Mouse (Mus musculus) testis, postnatal 14 days (tissue): Measurements from ENCODE around the gene Rab1b.

ENCODE experiments used
- DNase-seq: peaks from one replicate; pipeline ENCODE4 v3.0.0; 2021; ENCODE audit warnings: low spot score

Rab1b gene

DNA sequence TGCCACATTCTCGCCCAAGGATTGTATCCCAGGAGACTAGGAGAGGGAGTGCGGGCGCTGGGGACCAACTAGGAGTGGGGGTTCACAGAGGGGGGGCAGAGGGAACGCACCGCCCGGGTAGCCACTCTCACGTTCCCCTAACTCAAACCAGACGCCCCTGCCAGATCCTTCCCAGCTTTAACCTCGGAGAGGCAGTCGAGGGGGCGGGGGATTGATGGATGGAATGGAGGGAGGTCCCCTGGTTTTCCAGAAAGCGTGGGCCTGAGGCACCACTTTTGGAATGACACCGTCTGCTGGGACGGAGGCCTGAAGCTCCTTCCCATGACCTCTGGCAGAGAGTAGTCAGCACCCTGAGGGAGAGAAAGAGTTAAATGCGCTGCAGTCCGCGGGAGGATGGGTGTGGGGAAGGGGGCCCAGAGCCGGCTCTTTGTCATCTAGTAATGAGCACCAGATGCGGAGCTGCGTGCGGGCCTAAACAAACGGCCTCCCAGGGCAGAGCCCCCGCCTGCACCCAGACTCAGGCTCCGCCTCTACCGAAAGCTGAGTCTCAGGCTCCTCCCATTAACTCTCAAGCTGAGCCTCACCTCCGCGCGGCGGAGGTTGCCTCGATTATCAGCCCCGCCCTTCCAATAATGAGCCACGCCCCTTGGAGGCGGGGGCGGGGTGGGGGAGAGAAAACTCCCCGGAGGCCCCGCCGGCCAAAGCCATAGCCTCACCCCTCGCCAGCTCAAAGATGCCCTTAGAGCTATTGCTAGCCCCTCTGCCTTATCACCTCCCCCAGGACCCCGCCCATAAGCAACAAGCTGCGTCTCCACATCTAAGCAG lies 35.1 kb downstream of the Rab1b start:
- peak; percentile 82 for DNase-seq

DNA sequence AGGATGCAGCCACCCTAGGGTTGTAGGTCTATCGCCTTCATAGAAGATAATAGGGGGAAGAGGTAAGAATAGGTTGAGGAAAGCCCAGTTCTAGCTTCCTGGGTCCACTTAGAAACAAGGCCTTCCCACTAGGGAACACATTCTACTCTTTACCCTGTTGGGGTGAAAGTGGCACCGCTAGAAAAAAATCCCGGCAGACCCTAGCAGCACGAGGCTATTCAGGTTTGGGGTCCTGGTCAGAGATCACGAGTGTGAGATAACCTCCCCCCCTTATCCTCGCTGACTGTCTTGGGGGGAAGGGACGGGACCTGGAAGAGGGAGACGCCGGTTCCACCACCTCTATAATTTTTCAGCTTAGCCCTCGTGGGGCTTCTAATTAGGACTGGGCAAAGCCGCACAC lies 35.8 kb downstream of the Rab1b start:
- DNase-seq: no peak

DNA sequence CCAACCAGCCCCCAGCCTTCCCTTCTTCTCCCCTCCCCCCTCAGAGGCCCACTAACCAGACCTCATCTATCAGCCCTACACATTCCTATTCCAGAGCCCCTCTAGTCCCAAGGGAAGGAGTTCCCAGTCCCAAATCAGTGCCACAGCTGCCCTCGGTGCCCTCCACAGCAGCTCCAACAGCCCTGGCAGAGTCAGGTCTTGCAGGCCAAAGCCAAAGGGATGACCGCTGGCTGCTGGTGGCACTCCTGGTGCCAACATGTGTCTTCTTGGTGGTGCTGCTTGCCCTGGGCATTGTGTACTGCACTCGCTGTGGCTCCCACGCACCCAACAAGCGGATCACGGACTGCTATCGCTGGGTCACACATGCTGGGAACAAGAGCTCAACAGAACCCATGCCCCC lies 36.9 kb downstream of the Rab1b start:
- no peak for DNase-seq

DNA sequence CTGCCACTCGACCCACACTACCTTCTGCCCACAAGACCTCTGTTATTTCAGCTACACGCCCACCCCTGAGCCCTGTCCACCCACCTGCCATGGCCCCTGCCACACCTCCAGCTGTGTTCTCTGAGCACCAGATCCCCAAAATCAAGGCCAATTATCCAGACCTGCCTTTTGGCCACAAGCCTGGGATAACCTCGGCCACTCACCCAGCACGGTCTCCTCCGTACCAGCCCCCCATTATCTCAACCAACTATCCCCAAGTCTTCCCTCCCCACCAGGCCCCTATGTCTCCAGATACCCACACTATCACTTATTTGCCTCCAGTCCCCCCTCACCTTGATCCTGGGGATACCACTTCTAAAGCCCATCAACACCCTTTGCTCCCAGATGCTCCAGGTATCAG lies 37.4 kb downstream of the Rab1b start:
- DNase-seq: no peak

DNA sequence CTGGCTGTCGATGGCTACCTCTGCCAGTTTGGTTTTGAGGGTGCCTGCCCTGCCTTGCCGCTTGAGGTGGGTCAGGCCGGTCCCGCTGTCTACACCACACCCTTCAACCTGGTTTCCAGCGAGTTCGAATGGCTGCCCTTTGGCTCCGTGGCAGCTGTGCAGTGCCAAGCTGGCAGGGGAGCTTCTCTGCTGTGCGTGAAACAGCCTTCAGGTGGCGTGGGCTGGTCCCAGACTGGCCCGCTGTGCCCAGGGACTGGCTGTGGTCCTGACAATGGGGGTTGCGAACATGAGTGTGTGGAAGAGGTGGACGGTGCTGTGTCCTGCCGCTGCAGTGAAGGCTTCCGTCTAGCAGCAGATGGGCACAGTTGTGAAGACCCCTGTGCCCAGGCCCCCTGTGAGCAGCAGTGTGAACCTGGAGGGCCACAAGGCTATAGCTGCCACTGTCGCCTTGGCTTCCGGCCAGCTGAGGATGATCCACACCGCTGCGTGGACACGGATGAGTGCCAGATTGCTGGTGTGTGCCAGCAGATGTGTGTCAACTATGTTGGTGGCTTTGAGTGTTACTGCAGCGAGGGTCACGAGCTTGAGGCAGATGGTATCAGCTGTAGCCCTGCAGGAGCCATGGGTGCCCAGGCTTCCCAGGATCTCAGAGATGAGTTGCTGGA lies 38.2 kb downstream of the Rab1b start:
- DNase-seq: no peak

DNA sequence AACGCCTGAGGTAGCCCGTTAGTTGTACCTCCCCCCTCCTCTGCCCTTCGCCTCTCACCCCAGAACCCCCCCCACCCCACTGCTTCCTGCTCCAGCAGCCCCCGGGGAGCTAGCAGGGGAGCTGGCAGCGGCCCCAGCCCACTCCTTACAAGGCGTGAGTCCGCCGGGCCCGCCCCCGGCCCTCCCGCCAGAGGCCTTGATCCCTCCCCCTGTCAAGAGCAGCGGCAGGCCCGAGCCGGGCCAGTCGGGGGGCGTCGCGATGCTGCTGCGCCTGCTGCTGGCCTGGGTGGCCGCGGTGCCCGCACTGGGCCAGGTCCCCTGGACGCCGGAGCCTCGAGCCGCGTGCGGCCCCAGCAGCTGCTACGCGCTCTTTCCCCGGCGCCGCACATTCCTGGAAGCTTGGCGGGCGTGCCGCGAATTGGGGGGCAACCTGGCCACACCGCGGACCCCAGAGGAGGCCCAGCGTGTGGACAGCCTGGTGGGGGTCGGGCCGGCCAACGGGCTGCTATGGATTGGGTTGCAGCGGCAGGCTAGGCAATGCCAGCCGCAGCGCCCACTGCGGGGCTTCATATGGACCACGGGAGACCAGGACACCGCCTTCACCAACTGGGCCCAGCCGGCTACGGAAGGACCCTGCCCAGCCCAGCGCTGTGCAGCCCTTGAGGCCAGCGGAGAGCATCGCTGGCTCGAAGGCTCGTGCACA lies 38.9 kb downstream of the Rab1b start, which contains the start of gene Cd248:
TSS of gene Cd248 (plus strand) at position 212 of the 703 bp plus-strand sequence.
- DNase-seq: peak; percentile 71

DNA sequence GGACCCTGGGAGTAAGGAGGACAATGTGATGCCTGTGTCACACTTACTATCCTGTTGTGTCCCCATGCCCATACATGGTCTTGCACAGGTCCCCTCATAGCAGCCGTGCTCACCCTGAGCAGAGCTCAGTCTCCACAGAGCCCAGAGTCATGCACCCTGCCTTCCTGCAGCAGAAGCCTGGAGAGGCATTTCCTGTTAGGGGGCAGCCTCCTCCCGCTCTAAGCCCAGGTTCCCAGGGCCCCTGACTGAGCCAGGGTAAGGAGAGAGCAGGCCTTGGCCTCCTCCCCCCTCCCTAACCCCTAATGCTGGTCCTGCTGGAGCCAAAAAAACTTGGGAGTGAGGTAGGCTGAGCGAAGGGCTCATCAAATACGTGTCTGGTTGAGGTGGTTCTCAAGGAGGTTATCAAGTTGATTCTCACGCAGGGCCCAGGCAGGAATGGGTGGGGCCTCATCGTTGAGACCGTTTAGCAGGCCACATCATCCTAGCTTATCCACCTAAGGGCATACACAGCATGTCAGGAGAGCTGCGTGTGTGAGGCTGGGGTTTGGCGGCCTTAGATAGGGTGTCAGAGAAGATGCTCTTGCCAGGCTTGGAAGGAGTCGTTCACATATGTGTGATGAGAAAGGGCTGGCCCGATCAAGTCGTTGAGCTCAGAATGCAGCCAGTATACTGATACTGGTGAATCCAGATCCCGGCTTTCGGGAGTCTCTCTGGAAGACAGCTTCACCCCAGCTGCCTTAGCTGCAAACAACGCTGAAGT lies 39.7 kb downstream of the Rab1b start:
- no peak for DNase-seq

DNA sequence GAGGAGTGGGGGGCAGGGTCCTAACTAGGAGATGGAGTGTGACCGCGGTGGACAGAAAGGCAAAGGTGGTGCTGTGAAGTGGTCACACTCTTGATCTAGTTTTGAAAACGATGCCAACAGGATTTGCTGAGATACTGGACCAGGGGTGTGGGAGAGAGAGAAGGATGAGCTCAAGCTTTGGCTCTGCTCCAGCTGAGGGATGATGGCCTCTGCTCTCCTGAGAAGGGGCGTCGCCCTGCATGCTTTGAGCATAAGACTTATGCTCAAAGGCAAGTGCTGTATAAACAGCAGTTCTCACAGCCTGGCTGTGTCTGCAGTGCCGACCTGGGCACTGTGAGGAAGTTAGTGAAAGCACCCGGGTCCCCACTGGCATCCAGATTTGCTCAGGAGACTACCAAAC lies 41.8 kb downstream of the Rab1b start:
- DNase-seq: no peak

DNA sequence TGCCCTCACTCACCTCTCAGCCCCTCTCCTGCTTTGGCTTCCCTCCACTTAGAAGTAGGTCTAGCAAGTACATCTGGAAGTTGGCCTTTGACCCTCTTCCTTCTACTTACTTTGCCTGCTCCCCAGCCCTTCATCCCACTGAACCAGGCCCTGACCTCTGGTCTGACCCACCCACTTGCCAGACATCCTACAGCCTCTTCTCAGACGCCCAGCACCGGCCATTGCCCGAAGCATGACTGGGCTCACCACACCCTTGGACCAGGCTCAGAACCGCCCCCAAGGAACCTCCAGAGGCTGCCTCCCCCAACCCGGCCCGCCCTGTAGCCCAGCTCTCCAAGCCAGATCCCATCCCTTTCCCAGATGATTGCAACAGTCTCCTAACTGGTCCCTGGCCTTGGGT lies 44.4 kb downstream of the Rab1b start:
- DNase-seq: no peak

DNA sequence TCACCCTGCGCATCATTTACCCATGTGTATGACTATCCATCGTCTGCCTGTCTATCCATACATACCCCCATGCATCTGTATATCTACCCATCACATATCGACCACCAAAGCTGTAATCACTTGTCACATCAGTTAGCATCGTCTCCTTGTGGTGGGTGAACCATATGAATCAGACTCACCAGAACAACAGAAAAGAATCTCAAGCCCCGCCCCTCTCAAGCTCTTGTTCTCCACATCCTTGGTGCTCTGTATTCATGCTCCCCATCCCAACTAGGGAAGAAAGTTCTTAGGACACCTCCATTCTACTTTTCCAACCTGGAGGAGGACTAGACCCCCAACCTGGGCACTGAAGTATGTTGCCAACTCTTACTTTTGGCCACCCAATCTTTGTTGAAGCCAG lies 44.8 kb downstream of the Rab1b start:
- DNase-seq: no peak

DNA sequence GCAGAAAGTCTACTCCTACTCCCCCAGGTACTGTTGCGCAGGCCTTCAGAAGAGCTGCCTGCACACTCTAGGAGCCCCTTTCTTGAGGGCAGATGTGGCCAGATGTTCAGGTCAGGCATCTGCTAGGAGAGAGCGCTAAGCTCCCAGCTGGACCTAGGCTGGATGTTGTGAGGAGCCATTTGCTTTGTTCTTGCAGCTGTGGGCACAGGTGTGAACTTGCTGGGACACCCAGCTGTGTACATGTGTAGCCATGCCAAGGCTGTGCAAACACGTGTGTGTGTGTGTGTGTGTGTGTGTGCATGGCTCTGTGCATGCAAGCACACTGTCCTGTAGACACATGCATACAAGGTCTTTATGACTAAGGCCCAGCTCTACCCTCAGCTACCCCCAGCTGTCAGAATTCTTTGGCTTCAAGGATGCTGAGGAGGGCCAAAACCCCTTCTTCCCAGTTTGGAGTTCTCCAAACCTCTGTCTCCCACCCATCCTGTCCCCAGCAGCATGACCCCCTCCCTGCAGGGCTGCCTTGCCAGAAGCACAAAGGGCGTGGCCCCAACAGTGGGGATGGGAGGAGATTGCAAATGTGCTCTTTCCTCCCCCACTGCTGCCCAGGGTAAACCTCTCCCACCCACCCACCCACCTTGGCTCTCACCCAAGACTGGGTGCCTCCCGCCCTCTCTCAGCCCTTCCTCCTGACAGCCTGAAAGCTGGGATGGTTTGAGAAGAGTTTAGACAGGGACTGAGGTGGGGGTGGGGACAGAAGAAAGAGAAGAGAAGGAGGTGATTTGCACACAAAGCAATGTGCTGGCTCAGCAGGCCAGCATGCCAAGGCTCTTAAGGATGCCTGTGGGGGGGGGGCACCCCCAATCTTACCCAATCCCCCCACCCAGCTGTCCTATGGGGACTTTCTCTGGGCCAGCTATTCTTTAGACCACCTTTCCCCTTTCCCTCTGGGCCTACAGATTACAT lies 46.2 kb downstream of the Rab1b start:
- DNase-seq: no peak

DNA sequence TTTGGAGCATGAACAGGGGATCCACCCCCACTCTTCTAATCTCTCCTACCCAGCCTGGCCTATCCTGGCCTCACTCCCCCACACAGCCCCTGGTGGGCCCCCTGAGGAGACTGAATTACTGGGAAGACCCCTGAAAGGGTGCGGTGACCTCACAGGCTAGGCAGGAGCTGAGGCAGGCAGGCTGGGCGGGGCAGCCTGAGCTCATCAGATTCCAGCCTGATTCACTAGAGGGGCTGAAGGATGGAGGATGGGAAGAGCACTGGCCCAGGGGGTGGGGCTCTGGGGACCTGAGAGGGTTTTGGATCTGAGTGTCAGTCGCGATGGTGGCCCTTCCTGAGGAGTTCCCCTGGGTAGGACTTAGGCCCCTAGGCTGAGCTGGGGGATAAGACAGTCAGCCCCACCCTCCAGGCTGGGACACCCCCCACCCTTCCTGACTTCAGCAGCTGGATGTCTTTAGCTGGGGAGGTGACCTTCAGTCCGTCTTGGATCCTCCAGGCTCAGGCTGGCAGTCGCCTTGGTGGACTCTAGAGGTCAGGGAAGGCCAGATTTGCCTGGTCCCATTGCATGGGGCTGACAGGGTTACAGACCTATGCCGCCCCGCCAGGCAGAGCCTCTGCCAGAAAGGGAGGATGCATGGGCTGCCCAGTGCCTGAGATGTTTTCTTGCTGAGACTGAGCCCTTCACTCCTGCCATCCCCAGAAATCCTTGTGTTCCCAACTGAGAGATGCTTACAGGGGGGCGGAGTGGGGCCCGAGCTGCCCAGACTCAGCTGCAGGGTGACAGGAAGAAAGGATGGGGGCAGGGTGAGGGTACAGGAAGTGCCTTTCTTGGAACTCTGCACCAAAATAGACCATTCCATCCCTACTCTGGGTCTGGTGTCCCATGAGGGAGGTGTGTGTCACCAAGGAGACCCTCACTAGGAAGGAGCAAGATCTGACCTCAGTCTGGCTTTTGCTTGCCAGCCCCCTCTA lies 47.8 kb downstream of the Rab1b start:
- DNase-seq: no peak

DNA sequence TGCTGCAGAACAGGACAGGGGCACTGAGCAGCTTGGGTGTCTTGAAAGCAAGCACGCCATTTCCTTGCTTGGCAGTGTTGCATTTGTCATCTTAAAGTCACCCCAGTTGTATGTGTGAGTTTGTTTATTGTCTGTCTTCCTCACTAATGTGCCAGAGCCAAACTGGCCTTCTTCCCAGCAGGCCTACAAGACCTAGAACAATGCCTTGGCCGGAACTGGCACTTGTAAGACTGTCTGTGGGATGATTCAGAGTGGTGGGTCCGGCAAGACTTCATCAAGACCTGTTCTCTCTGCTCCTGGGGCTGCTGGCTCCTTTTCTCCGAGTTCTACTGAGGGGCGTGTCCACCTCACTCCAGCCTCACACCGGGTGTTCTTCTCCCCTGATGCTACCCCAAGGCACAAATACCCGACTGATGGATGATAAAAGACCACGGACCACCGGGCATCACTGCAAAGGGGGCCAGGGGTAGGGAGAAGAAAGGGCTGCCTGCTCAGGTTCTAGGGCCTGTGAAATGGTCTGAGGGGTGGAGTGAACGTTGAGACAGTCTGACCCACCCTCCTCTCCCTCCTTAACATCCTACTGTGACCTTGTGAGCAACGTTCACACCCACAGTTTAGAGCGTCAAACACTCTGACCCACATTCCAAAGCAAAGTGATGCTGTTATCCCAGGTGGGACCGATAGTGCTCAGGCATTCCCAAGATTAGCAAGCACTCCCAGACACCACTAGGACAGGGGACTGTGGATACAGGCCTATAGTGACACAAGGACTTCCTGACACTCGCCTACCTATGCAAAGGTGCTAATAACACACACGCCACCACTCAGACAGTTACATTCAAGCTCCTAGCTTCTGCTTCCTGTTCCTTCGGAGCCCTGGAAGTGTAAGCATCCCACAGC lies 48.7 kb downstream of the Rab1b start:
- no peak for DNase-seq

DNA sequence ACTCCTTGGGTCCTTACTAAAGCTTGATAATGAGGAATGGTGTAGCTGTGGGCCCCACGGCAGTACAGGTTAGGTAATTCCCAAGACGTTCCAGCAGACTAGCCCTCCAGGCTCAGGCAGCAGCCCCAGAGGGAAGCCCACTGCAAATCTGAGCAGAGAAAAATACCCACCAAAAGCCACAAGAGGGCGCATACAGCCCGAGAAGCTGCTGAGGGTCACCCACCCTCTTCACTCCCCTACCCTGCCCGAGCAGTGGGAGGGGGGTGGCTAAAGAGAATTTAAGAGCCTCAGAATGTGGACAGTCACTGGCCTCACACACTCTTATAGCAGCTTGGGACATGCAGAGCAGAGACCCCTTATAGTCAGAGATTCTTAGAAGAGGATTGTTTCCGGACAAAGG lies 50.6 kb downstream of the Rab1b start:
- DNase-seq: no peak

DNA sequence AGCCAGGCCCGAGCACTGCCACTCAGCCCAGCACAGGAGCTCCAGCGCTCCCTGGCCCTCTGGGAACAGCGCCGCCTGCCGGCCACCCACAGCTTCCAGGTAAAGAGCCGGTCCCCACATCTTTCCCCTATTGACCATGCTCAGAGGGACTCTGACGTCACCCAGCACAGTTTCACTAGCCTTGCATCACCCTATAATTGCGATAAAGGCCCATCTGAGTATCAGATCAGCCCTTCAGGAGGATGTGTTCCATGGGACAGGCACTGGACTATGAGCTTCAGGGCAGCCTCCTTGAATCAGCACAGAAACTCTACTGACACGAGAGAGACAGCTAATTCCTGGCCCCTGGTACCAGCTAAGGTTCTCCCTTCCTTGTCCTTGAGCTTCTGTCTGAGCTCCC lies 53.0 kb downstream of the Rab1b start:
- no peak for DNase-seq

DNA sequence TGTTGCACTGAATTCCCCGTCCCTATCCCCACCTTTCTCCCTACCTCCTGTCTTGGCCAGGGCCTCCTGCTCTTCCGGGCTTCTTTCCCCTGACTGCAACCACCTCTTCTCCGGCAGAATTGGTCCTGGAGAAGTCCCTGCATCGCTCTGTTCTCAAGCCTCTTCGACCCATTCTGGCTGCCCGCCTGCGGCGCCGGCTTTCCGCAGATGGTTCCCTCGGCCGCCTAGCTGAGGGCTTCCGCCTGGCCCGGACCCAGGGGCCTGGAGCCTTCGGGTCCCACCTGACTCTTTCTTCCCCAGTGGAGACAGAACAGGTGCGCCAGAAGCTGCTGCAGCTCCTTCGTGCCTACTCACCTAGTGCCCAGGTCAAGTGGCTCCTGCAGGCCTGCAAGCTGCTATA lies 54.0 kb downstream of the Rab1b start:
- DNase-seq: no peak

DNA sequence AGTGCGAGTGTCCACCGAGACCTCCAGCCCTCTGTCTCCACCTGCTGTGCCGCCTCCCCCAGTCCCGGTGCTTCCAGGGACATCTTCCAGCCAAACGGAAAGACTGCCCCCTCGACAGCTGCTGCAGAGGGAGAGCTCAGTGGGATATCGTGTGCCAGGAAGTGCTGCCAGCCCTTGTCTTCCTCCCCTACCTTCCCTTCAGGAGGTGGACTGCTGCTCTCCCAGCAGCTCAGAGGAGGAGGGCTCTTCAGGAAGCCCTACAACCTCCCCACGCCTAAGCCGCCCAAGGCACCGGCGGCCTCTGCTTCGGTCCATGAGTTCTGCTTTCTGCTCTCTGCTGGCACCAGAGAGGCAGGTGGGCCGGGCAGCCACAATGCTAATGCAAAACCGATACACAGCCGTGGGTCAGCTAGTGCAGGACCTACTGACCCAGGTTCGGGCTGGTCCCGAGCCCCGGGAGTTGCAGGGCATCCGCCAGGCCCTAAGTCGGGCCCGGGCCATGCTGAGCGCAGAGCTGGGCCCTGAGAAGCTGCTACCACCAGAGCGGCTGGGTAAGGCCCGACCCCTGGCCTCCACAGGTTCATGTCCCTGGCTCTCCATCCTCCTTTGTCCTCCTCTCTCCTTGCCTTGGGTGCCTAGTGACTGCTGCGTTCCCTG lies 54.6 kb downstream of the Rab1b start:
- DNase-seq: no peak

DNA sequence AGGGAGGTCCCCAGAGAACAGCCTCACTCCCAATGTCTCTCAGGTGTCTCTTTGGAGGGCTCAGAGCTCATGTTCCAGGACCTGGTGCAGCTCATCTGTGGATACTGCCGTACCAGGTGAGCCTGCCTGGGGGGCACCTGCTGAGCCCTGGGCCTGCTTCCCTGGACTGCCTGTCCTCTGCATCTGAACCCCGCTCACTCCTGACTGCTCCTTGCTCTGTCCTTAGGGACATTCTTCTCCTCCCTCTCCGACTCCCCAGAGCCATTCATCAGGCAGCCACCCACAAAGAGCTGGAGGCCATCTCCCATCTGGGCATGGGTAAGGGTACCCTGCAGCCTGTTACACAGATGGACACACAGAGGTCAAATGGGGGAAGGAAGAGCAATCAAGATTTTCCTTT lies 55.4 kb downstream of the Rab1b start:
- DNase-seq: no peak
